Mouse (Mus musculus) forebrain, embryonic 15.5 days (tissue): ENCODE data around the gene Arid3a. TPM values are rescaled to one million over a fixed set of nuclear protein-coding genes. Genes with fewer than 3 reads are reported as not detected.
"Not testable (repeated sequence)": the region's sequence is repeated elsewhere in the genome, so short reads cannot be mapped to it uniquely, and the experiment has no call there.

Experiments
- ATAC-seq: fragments of 200-750 bp; cut with Nextera tagmentation; replicated peaks from 2 replicates; pipeline ENCODE4 v1.8.0; 2017; ENCODE audit warnings: mild to moderate bottlenecking, moderate TSS enrichment, moderate library complexity
- H3K27ac ChIP-seq: fragments of 300-500 bp; sonication (generic); replicated peaks from 2 replicates; pipeline ENCODE4 v1.5.1; 2015; ENCODE audit warnings: mild to moderate bottlenecking, inconsistent platforms
- H3K27me3 ChIP-seq: fragments of 300-500 bp; sonication (generic); 2 replicates; pipeline ENCODE4 v1.6.1; 2015; ENCODE audit warnings: inconsistent platforms
- H3K36me3 ChIP-seq: fragments of 300-500 bp; sonication (generic); 2 replicates; pipeline ENCODE4 v1.6.1; 2015; ENCODE audit warnings: mild to moderate bottlenecking, inconsistent platforms
- H3K4me1 ChIP-seq: fragments of 300-500 bp; sonication (generic); 2 replicates; pipeline ENCODE4 v1.6.1; 2015; ENCODE audit warnings: inconsistent platforms
- H3K4me2 ChIP-seq: fragments of 300-500 bp; sonication (generic); replicated peaks from 2 replicates; pipeline ENCODE4 v1.6.1; 2015; ENCODE audit warnings: mild to moderate bottlenecking, inconsistent platforms
- H3K4me3 ChIP-seq: fragments of 300-500 bp; sonication (generic); 2 replicates; pipeline ENCODE4 v1.5.1; 2015; ENCODE audit warnings: mild to moderate bottlenecking, inconsistent platforms
- H3K9ac ChIP-seq: fragments of 300-500 bp; sonication (generic); replicated peaks from 2 replicates; pipeline ENCODE4 v1.6.1; 2015; ENCODE audit warnings: mild to moderate bottlenecking, inconsistent platforms
- H3K9me3 ChIP-seq: fragments of 300-500 bp; sonication (generic); 2 replicates; pipeline ENCODE4 v1.6.1; 2016; ENCODE audit warnings: inconsistent platforms
- WGBS: fragments of 180-500 bp; shearing (Covaris S2); methylation state at CpG from one replicate; pipeline ENCODE4 v1.1.7; 2015; ENCODE audit warnings: mixed read lengths; 5-methylcytosine and 5-hydroxymethylcytosine counted together
- polyA plus RNA-seq: library from polyadenylated mRNA; unstranded; fragments of >200 nt; fragmentation: Nextera tagmentation; extraction: Ambion mirVana; gene quantifications from 2 replicates; pipeline ENCODE4 v1.2.1, GENCODE M21; 2015

Gene Arid3a
- polyA plus RNA-seq, 1 experiment from 2014 or later: 2.7 TPM

DNA sequence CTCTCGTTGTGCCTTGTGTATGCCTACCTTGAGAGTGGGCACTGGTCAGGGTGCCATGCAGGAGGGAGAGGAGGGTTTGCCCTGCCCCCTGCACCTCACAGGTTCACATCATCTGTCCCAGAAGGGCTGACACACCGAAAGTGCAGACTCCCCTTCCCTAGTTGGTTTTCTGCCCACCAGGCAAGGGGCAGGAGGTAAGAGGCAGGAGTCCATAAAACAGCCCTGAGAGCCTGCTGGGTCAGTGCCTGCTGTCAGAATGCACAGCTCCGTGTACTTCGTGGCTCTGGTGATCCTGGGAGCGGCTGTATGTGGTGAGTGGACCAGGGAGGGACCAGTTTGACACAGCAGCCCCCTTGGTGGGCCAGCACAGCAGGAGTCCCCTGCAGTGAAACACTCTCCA lies 36.2 kb upstream of the Arid3a start, which contains the start of gene Cfd:
Gene Cfd, plus strand, starts transcription at position 184 of the 400 bp plus-strand sequence.
- no peak within 1 kb of the TSS for H3K9ac ChIP-seq
- no peak for ATAC-seq
- no peaks in the 10 kb centered on the region for H3K27me3 ChIP-seq
- no peak within 1 kb of the TSS for H3K4me3 ChIP-seq
- H3K4me2 ChIP-seq: no peak within 1 kb of the TSS
- no peaks in the 10 kb centered on the region for H3K4me1 ChIP-seq
- 42% methylated on average over 5 of the region's 5 CpGs for WGBS
- H3K27ac ChIP-seq: no peak within 1 kb of the TSS
- H3K36me3 ChIP-seq: peaks cover 5% of the 10 kb centered on the region; the same call in 1 of the 2 replicates
- H3K9me3 ChIP-seq: no peaks in the 10 kb centered on the region

DNA sequence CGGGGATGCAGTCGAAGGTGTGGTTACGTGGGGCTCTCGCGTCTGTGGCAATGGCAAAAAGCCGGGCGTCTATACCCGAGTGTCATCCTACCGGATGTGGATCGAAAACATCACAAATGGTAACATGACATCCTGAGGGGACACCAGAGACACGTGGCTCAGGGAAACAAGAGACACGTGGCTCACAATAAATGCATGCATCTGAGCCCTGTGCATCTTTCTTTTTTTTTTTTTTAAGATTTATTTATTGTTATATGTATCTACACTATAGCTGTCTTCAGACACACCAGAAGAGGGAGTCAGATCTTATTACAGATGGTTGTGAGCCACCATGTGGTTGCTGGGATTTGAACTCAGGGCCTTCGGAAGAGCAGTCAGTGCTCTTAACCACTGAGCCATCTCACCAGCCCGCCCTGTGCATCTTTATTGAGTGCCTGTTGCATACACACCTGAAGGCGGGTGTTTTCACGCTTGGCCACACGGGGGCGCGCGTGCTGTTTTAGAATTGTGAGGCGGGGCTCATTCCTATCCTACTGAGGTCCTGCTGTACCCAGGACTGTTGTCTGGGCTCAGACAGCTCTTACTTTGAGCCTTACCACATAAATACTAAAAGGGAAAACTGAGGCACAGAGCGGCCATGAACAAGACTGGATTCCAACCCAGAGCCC lies 34.3 kb upstream of the Arid3a start:
- not testable (repeated sequence) for H3K27me3 ChIP-seq, H3K9me3 ChIP-seq, H3K4me1 ChIP-seq, H3K4me2 ChIP-seq, H3K9ac ChIP-seq, H3K27ac ChIP-seq, H3K4me3 ChIP-seq
- WGBS: 42% methylated on average over 22 of the region's 22 CpGs
- peaks cover 13% of the 10 kb centered on the region; the same call in 1 of the 2 replicates for H3K36me3 ChIP-seq
- peak; percentile 69 for ATAC-seq

DNA sequence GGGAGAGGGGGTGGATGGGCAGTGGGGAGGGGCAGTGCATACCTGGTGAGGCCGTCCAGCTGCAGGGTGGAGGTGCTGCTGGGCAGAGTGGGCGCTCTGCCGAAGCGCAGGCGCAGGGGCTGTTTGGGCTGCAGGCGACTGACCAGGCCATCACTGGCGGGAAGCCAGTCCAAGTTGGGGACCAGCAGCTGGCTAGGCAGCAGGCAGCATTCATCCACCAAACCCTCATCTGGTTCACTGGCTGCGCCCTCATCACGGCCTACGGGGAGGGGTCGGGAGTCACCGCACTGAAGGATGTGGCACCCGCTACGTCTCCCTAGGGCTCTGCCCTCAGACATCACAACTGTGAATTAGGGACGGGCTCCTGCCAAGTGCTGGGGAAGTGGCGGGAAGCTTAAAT lies 30.5 kb upstream of the Arid3a start:
- 90% methylated on average over 16 of the region's 16 CpGs for WGBS
- Histone ChIP-seq H3K36me3 (peaks cover 13% of the 10 kb centered on the region), H3K9me3 (no peaks in the 10 kb centered on the region), H3K9ac (no peak overlapping the region), H3K4me3 (no peak overlapping the region), H3K4me2 (no peak overlapping the region), H3K27me3 (no peaks in the 10 kb centered on the region), H3K27ac (no peak overlapping the region), H3K4me1 (peaks cover 6% of the 10 kb centered on the region)
- no peak for ATAC-seq

DNA sequence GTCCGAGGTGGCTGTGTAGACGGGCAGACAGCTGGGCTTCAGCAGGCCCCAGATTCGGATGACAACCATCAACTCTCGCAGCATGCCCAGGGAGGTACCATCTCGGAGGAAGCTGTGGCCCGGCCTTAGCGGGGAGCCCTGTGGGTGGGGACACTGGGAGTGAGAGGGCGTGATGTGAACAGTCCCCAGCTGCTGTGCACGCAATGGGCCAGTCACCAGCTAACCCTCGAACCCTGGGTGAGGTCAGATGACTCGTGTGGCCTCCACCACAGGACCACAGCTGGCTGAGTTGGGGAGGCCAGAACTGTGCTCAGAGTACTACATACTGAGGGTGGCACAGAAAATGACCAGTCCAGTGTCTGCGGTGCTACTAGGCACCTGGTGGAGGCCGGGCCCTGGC lies 30.0 kb upstream of the Arid3a start:
- 89% methylated on average over 13 of the region's 13 CpGs for WGBS
- no peak overlapping the region for H3K9ac ChIP-seq
- no peak overlapping the region for H3K27ac ChIP-seq
- H3K4me2 ChIP-seq: no peak overlapping the region
- H3K9me3 ChIP-seq: no peaks in the 10 kb centered on the region
- H3K4me1 ChIP-seq: peaks cover 7% of the 10 kb centered on the region
- peaks cover 13% of the 10 kb centered on the region for H3K36me3 ChIP-seq
- ATAC-seq: no peak
- no peaks in the 10 kb centered on the region for H3K27me3 ChIP-seq
- no peak overlapping the region for H3K4me3 ChIP-seq

DNA sequence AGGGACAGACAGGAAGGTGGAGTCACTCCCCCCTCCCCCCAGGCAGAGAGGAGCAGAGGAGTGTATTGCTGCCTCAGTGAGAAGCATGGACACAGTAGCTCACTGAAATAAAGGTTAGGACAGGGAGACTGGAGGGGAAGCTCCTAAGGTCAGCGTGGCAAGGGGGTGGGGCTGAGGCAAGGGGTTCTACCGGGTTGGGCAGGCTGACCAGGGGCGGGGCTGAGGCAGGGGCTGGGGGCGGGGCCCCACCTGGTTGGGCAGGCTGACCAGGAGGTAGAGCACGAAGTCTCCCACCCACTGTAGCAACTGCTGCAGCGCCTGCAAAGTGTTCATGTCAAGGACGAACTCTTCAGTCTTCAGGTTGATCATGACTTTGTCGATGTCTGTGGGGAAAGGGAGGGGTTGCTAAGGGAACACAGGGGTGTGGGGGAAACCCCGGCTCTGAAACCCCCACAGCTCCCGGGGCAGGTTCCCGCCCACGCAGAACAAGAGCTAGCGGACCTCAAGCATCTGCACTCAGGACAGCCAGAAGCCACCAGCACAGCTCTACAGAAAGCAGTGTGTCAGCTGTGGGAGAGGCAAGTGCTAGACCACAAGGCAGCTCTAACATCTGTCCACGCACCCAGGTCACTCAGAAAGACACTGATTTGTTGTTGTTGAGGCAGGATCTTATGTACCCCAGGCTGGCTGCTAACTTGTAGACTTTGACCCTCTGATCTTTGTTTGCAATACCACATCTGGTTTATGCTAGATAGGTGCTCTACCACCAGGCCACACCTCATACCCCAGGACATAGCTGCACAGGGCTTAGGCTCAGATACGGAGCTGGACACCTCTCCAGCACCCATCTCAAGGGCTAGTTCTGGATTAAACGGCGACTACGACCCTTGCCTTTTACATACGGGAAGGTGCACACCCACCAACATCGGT lies 29.3 kb upstream of the Arid3a start:
- no peak overlapping the region for H3K9ac ChIP-seq
- H3K9me3 ChIP-seq: no peaks in the 10 kb centered on the region
- H3K27ac ChIP-seq: no peak overlapping the region
- no peaks in the 10 kb centered on the region for H3K27me3 ChIP-seq
- no peak overlapping the region for H3K4me3 ChIP-seq
- peaks cover 7% of the 10 kb centered on the region for H3K4me1 ChIP-seq
- WGBS: 51% methylated on average over 20 of the region's 20 CpGs
- H3K36me3 ChIP-seq: peaks cover 13% of the 10 kb centered on the region
- H3K4me2 ChIP-seq: no peak overlapping the region
- ATAC-seq: no peak

DNA sequence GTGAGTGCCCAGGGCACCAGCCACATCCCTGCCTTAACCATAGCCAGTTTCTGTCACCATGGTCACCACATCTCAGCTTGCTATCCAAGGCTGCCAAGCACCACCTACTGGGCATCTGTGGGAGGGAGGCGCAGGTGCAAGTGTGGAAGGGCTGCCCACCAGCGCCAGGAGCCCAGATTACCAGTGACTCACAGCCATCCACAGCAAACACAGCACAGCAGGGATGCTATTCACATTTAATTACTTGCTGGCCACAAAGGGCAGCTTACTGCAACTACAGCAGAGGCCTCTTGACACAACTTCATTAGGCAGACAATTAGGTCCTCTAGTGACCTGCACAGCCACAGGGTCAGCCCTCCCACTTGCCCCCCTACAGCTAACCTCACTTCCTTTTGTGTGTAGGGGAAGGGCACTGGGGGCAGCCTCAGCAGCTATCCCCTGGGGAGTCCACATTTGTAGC lies 25.9 kb upstream of the Arid3a start:
- Histone ChIP-seq H3K27me3 (no peaks in the 10 kb centered on the region), H3K4me2 (no peak overlapping the region), H3K4me3 (no peak overlapping the region), H3K4me1 (peaks cover 7% of the 10 kb centered on the region), H3K9ac (no peak overlapping the region), H3K36me3 (peaks cover 30% of the 10 kb centered on the region), H3K27ac (peak overlapping the region; percentile 27; the same call in 1 of the 2 replicates), H3K9me3 (no peaks in the 10 kb centered on the region)
- ATAC-seq: peak; percentile 63
- WGBS: 7% methylated on average over 2 of the region's 2 CpGs

DNA sequence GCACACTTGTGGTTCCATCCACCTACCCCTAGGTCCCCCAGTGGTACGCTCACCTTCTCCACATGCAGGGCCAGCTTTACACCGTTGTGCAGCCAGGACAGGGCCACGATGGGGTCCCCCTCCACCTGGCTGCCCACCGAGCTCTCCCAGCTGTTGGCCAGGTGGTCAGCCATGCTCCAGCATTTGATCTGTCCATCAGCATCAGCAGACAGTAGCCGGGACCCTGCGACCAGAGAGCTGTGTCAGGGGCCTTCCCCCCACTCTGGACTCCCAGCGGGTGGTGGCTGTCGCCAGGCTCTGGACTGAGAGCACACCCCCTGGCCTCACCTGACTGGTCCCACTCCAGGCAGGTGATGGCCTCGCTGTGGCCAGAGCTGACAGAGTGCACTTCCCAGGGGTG lies 20.1 kb upstream of the Arid3a start:
- Histone ChIP-seq H3K4me1 (peaks cover 17% of the 10 kb centered on the region), H3K36me3 (peaks cover 44% of the 10 kb centered on the region), H3K27me3 (no peaks in the 10 kb centered on the region), H3K4me3 (no peak overlapping the region), H3K9ac (no peak overlapping the region), H3K9me3 (no peaks in the 10 kb centered on the region), H3K4me2 (no peak overlapping the region), H3K27ac (no peak overlapping the region)
- no peak for ATAC-seq
- 94% methylated on average over 9 of the region's 9 CpGs for WGBS

DNA sequence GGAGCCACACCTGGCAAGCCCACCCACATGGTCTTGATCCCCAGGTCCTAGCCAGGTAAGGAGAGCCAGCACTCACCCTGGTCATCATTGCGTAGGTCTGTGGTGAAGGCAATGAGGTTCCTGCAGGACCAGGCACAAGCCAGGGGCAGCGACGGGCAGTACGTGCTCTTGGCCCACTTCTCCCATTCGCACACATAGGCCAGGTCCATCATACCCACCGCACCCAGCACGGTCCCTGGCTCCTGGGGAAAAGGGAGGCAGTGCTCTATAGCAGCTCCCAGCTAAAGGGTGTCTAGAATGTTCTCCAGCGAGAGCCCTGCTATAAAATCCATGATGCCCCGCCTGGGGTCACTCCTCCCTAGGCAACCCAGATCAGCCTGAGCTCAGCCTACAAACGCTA lies 19.4 kb upstream of the Arid3a start:
- peaks cover 17% of the 10 kb centered on the region for H3K4me1 ChIP-seq
- H3K4me2 ChIP-seq: no peak overlapping the region
- H3K4me3 ChIP-seq: 0 out of 2 replicates have a peak overlapping the region, but pooled peaks have one; percentile 74
- peaks cover 47% of the 10 kb centered on the region for H3K36me3 ChIP-seq
- peak; percentile 1; the same call in 1 of the 2 replicates for ATAC-seq
- H3K27ac ChIP-seq: no peak overlapping the region
- 94% methylated on average over 10 of the region's 10 CpGs for WGBS
- no peaks in the 10 kb centered on the region for H3K9me3 ChIP-seq
- no peak overlapping the region for H3K9ac ChIP-seq
- H3K27me3 ChIP-seq: no peaks in the 10 kb centered on the region

DNA sequence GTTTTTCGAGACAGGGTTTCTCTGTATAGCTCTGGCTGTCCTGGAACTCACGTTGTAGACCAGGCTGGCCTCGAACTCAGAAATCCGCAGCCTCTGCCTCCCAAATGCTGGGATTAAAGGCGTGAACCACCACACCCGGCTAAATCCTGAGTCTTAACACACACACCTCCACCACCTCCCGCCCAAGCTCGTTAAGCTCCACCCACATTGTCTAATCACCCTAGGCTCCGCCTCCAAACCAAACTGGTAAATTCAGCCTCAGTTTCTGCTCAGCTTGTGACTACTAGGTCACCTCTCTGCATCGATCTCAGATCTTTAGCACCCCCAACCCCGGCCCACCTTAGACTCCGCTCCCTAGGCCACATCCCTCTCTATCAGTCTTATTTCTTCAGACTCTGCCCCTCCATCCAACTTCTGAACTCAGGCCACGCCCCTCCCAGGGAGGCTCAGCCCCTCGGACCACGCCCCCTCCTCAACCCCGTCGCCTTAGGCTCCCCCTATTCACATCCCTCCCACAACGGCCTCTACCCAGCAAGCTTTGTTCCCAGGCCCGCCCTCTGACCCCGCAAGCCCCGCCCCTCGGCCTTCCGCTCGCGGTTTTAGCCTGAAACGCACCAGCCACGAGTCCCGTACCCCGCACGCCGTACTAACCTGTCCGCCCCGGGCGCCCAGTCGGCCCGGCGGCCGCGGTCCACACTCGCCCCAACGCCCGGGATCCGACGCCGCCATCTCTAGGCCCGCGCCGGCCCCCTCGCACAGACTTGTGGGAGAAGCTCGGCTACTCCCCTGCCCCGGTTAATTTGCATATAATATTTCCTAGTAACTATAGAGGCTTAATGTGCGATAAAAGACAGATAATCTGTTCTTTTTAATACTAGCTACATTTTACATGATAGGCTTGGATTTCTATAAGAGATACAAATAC lies 18.4 kb upstream of the Arid3a start, which contains the start of gene Med16:
Gene Med16, minus strand, starts transcription at position 757 of the 925 bp plus-strand sequence.
- Histone ChIP-seq H3K27me3 (no peaks in the 10 kb centered on the region), H3K4me3 (peak within 1 kb of the TSS; percentile 74), H3K36me3 (peaks cover 43% of the 10 kb centered on the region), H3K4me2 (peak within 1 kb of the TSS; percentile 51), H3K4me1 (peaks cover 17% of the 10 kb centered on the region), H3K9me3 (no peaks in the 10 kb centered on the region), H3K27ac (peak within 1 kb of the TSS; percentile 98), H3K9ac (peak within 1 kb of the TSS; percentile 89)
- peak; percentile 90 for ATAC-seq
- 1% methylated on average over 52 of the region's 52 CpGs for WGBS

DNA sequence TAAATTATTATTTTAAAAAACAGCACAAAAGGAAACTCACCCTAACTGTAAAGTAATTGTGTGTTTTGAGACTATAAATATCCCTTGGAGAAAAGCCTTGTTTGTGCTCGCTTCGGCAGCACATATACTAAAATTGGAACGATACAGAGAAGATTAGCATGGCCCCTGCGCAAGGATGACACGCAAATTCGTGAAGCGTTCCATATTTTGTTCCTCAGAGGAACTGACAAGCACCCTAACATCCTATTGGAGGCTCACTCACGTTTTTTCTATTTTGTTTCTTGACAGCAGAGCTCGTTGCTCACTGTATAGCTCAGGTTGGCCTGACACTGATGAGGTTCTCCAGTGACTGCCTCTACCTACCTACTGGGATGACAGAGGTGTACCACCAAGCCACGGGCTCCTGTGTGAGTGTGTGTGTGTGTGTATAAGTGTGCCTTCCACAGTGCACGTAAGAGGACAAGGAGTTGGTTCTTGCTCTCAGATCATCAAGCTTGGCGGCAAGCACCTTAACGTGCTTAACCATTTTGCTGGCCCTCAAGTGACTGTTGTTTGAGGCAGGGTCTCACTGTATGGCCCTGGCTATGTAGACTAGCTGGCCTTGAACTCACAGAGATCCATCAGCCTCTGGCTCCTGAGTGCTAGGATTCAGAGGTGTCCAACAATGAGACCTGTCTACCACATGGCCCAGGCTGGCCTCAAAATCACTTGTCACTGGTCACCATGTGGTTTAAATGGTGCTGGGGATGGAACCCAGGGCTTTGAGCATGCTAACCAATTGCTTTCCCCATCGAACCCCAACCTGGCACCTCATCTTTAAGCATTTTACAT lies 17.5 kb upstream of the Arid3a start:
- Histone ChIP-seq H3K4me1 (peaks cover 23% of the 10 kb centered on the region), H3K27me3 (no peaks in the 10 kb centered on the region), H3K4me3 (peak overlapping the region; percentile 74), H3K9ac (peak overlapping the region; percentile 89), H3K36me3 (peaks cover 39% of the 10 kb centered on the region), H3K27ac (peak overlapping the region; percentile 98), H3K4me2 (peak overlapping the region; percentile 43), H3K9me3 (no peaks in the 10 kb centered on the region)
- 23% methylated on average over 14 of the region's 14 CpGs for WGBS
- peak; percentile 59 for ATAC-seq

DNA sequence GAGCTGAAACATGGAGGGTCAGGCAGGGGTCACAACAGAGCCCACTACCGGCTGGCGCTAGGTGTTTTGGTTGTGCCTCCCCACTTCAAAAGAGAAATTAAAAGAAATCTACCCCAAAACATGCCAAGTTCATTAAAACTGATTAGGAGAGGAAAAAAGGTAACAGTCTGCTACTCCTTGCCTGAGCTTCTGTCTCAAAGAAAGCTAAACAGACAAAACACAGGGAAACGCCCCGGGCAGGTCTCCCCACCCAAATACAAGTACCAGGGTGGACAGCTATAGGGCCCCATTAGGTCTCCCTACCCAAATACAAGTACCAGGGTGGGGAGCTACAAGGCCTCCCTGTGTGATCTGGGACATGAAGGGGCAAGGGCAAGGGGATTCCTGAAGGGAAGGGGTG lies 16.3 kb upstream of the Arid3a start, which contains the start of gene Gm26602:
Gene Gm26602, plus strand, starts transcription at position 301 of the 400 bp plus-strand sequence.
- Histone ChIP-seq H3K36me3 (peaks cover 28% of the 10 kb centered on the region), H3K27ac (peak within 1 kb of the TSS; percentile 98), H3K27me3 (no peaks in the 10 kb centered on the region), H3K4me1 (peaks cover 36% of the 10 kb centered on the region), H3K4me2 (peak within 1 kb of the TSS; percentile 43; the same call in 1 of the 2 replicates), H3K9ac (peak within 1 kb of the TSS; percentile 47), H3K9me3 (no peaks in the 10 kb centered on the region), H3K4me3 (no peak within 1 kb of the TSS)
- no peak for ATAC-seq
- WGBS: 95% methylated on average over 4 of the region's 4 CpGs
